Comparison of ENCODE assay signal across 8 mouse cellular contexts in genomic region chr1:153486120-153486519, GRCm38 (mm10). TPM values are rescaled to one million over a fixed set of nuclear protein-coding genes. Genes with fewer than 3 reads are reported as not detected.
A peak's percentile ranks its signal among the peaks of the same experiment; 100 is the strongest.
DNase-seq lines count a peak whose midpoint lies in the region; ATAC-seq and TF ChIP-seq lines count a peak whose summit lies in the region.
"Not testable (repeated sequence)": the region's sequence is repeated elsewhere in the genome, so short reads cannot be mapped to it uniquely, and the experiment has no call there.

No protein-coding gene starts in this region.

- peak overlapping the region; percentile 71 for H3K4me2 ChIP-seq in forebrain, embryonic 11.5 days (ENCODE audit: low read depth, low read length, severe bottlenecking)
- H3K4me2 ChIP-seq in heart, embryonic 15.5 days = peak overlapping the region; percentile 62
- peak overlapping the region; percentile 89 for H3K4me2 ChIP-seq in liver, embryonic 12.5 days
- peak overlapping the region; percentile 91 for H3K4me2 ChIP-seq in midbrain, embryonic 12.5 days (replicated peaks)
- peak overlapping the region; percentile 73 for H3K4me2 ChIP-seq in stomach, embryonic 14.5 days (replicated peaks; ENCODE audit: low read depth, low read length)

- DNase-seq in A20 (ENCODE audit: low read depth, low spot score) = peak; percentile 46
- peak; percentile 4 for DNase-seq in cerebellum, adult 11 months
- DNase-seq in forebrain, embryonic 11.5 days (ENCODE audit: low spot score); kidney, adult 2 months: not testable (repeated sequence)

- not testable (repeated sequence) for H3K27me3 ChIP-seq in forebrain, embryonic 11.5 days (ENCODE audit: control insufficient read depth, insufficient read depth, low read length); heart, embryonic 15.5 days; kidney, adult 2 months (replicated peaks; ENCODE audit: control insufficient read depth, insufficient read depth, low read length); liver, embryonic 12.5 days (replicated peaks); midbrain, embryonic 12.5 days; stomach, embryonic 14.5 days (ENCODE audit: control insufficient read depth, insufficient read depth, low read length)

- H3K27ac ChIP-seq in forebrain, embryonic 11.5 days (ENCODE audit: low read depth, low read length); heart, embryonic 15.5 days; kidney, adult 2 months (ENCODE audit: insufficient read depth, low read depth, low read length); midbrain, embryonic 12.5 days (replicated peaks); stomach, embryonic 14.5 days (ENCODE audit: low read length): not testable (repeated sequence)
- peak overlapping the region; percentile 89 for H3K27ac ChIP-seq in liver, embryonic 12.5 days

- not testable (repeated sequence) for H3K9me3 ChIP-seq in forebrain, embryonic 11.5 days (ENCODE audit: control insufficient read depth, low read length); heart, embryonic 15.5 days (replicated peaks); liver, embryonic 12.5 days (replicated peaks); midbrain, embryonic 12.5 days; stomach, embryonic 14.5 days (ENCODE audit: control insufficient read depth, low read depth, low read length)

- peak overlapping the region; percentile 100 for H3K4me3 ChIP-seq in forebrain, embryonic 11.5 days (ENCODE audit: low read depth, low read length)
- peak overlapping the region; percentile 99 for H3K4me3 ChIP-seq in heart, embryonic 15.5 days
- H3K4me3 ChIP-seq in kidney, adult 2 months (ENCODE audit: insufficient read depth, low read depth, low read length) = peak overlapping the region; percentile 79
- peak overlapping the region; percentile 100 for H3K4me3 ChIP-seq in liver, embryonic 12.5 days
- H3K4me3 ChIP-seq in midbrain, embryonic 12.5 days = peak overlapping the region; percentile 100
- H3K4me3 ChIP-seq in stomach, embryonic 14.5 days (ENCODE audit: low read depth, low read length) = peak overlapping the region; percentile 87

- ATAC-seq in forebrain, embryonic 11.5 days (replicated peaks; ENCODE audit: low FRiP score); heart, embryonic 15.5 days (replicated peaks; ENCODE audit: insufficient number of reproducible peaks, insufficient read depth, low FRiP score, low read depth); liver, embryonic 12.5 days; midbrain, embryonic 12.5 days (ENCODE audit: low FRiP score, low read depth); stomach, embryonic 14.5 days (ENCODE audit: insufficient number of reproducible peaks, insufficient read depth, low FRiP score, low read depth): not testable (repeated sequence)

- WGBS in forebrain, embryonic 11.5 days = 6% methylated on average over 6 of the region's 6 CpGs
- 13% methylated on average over 6 of the region's 6 CpGs for WGBS in heart, embryonic 15.5 days
- WGBS in kidney, adult 2 months = 11% methylated on average over 6 of the region's 6 CpGs
- WGBS in liver, embryonic 12.5 days (ENCODE audit: insufficient replicate concordance) = 5% methylated on average over 6 of the region's 6 CpGs
- 11% methylated on average over 6 of the region's 6 CpGs for WGBS in midbrain, embryonic 12.5 days
- WGBS in stomach, embryonic 14.5 days = 9% methylated on average over 6 of the region's 6 CpGs

- TF ChIP-seq CTCF in kidney, adult 2 months (conservative IDR thresholded peaks at IDR 0.05; ENCODE audit: insufficient read depth, insufficient read length, low read depth, low read length) = not testable (repeated sequence)

- peak overlapping the region; percentile 100 for H3K9ac ChIP-seq in forebrain, embryonic 11.5 days (ENCODE audit: low read length)
- H3K9ac ChIP-seq in heart, embryonic 15.5 days = peak overlapping the region; percentile 99
- peak overlapping the region; percentile 98 for H3K9ac ChIP-seq in liver, embryonic 12.5 days
- peak overlapping the region; percentile 98 for H3K9ac ChIP-seq in midbrain, embryonic 12.5 days (replicated peaks)
- H3K9ac ChIP-seq in stomach, embryonic 14.5 days (replicated peaks; ENCODE audit: low read depth, low read length) = peak overlapping the region; percentile 95

- H3K36me3 ChIP-seq in forebrain, embryonic 11.5 days (ENCODE audit: control insufficient read depth, insufficient read depth, low read length); kidney, adult 2 months (ENCODE audit: control insufficient read depth, insufficient read depth, low read length): not testable (repeated sequence)
- H3K36me3 ChIP-seq in heart, embryonic 15.5 days = peaks cover 14% of the 10 kb centered on the region
- H3K36me3 ChIP-seq in liver, embryonic 12.5 days = peaks cover 37% of the 10 kb centered on the region
- peaks cover 15% of the 10 kb centered on the region for H3K36me3 ChIP-seq in midbrain, embryonic 12.5 days
- H3K36me3 ChIP-seq in stomach, embryonic 14.5 days (ENCODE audit: control insufficient read depth, insufficient read depth, low read length) = peaks cover 18% of the 10 kb centered on the region

- H3K4me1 ChIP-seq in forebrain, embryonic 11.5 days (replicated peaks; ENCODE audit: control insufficient read depth, insufficient read depth, low read length); kidney, adult 2 months (ENCODE audit: control insufficient read depth, insufficient read depth, low read length): not testable (repeated sequence)
- H3K4me1 ChIP-seq in heart, embryonic 15.5 days (replicated peaks) = peaks cover 26% of the 10 kb centered on the region
- peaks cover 31% of the 10 kb centered on the region for H3K4me1 ChIP-seq in liver, embryonic 12.5 days
- peaks cover 25% of the 10 kb centered on the region for H3K4me1 ChIP-seq in midbrain, embryonic 12.5 days
- H3K4me1 ChIP-seq in stomach, embryonic 14.5 days (ENCODE audit: control insufficient read depth, insufficient read depth, low read length) = peaks cover 12% of the 10 kb centered on the region; the same call in 1 of the 2 replicates

- not testable (repeated sequence) for TF ChIP-seq POLR2A in kidney, adult 2 months (IDR thresholded peaks at IDR 0.05; ENCODE audit: low read depth, low read length)

RNA-seq across cellular contexts. Expression of gene Dhx9, which starts 1.3 kb away (rescaled TPM):
- polyA plus RNA-seq in forebrain, embryonic 11.5 days (2014; fragmentation: Nextera tagmentation; extraction: Ambion mirVana) = 27.5 and 29.5 TPM in 2 replicates
- polyA plus RNA-seq in heart, embryonic 15.5 days (2015; fragmentation: Nextera tagmentation; extraction: Ambion mirVana) = 17.2 and 18.1 TPM in 2 replicates
- polyA plus RNA-seq in kidney, adult 2 months (2012; rRNA removed) = 14.4 and 20.9 TPM in 2 replicates
- 20.5 and 21.4 TPM in 2 replicates for polyA plus RNA-seq in liver, embryonic 12.5 days (2016; fragmentation: Nextera tagmentation; extraction: Ambion mirVana)
- polyA plus RNA-seq in midbrain, embryonic 12.5 days (2016; fragmentation: Nextera tagmentation; extraction: Ambion mirVana) = 50.3 and 53.9 TPM in 2 replicates
- polyA plus RNA-seq in stomach, embryonic 14.5 days (2014; fragmentation: Nextera tagmentation; extraction: Ambion mirVana) = 42.6 and 46.8 TPM in 2 replicates
